Mouse (Mus musculus): ENCODE data around the gene Zfp513.
A peak's percentile ranks its signal among the peaks of the same experiment; 100 is the strongest.

Zfp513 gene

DNA sequence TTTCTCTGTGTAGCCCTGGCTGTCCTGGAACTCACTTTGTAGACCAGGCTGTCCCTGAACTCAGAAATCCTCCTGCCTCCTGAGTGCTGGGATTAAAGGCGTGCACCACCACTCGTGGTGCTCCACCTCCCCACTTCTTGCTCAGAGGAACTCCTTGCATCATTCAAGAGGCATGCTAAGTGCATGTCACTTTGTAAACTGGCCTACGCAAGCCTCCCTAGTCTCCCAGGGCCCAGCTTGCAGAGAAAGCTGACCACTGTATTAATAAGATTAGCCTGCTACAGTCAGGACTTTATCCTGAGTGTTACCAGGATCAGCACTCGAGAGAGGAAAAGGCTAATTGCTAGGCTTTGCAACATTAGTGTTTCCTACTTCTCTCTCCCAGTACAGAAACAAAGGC is 33.5 kb downstream of the Zfp513 start:
- DNase-seq (ENCODE audit: low spot score in 2 of 2) = no peak

DNA sequence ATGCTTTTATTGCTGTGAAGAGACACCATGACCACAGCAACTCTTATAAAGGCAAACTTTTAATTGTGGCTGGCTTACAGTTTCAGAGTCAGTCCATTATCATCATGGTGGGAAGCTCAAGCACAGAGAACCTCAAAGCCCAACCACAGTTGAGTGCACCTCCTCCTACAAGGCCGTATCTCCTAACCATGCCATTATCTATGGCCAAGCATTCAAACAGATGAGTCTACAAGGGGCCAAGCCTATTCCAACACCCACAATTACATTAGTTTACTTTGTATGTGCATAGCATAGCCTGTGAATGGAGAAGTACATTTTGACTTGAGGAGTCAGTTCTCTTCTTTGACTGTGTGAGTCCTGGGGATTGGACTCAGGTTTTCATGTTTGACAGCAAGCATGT is 37.2 kb downstream of the Zfp513 start:
- DNase-seq (ENCODE audit: low spot score in 2 of 2) = no peak

DNA sequence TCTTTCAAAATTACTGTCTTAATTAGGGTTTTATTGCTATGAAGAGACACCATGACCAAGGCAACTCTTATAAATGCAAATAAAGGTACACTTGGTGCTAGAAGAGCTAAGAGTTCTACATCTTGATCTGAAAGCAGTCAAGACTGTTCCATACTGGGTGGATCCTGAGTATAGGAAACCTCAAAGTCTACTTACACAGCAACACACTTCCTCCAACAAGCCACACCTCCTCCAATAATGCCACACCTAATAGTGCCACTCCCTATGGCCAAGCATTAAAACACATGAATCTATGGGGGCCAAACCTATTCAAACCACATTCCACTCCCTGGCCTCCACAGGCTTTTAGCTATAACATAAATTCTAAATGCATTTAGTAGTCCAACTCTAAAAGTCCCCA is 39.6 kb downstream of the Zfp513 start:
- no peak for DNase-seq (ENCODE audit: low spot score in 2 of 2)

DNA sequence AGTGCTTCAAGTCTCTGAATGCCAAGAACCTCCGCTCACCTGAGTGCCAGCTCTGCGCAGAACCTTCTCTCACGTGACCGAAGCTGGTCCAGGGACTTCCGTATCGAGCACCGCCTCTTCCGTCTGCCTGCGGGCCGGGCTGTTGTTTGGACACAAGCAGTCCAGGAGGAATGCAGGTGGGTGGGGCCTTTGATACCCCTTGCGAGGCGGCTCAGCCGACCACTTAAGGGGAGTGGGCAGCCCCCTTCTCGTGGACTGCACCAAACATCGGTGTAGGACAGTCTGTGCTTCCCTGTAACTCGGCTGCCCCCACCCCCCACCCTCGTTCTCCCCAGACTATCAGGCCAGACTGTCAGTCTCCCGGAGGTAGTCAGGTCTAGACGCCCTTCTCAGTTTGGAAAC is 48.0 kb downstream of the Zfp513 start, which contains the start of gene Mpv17:
Gene Mpv17 (minus strand): TSS at position 100 of the 402 bp plus-strand sequence.
- DNase-seq (ENCODE audit: low spot score in 2 of 2) = peak; percentile 60 to 72

DNA sequence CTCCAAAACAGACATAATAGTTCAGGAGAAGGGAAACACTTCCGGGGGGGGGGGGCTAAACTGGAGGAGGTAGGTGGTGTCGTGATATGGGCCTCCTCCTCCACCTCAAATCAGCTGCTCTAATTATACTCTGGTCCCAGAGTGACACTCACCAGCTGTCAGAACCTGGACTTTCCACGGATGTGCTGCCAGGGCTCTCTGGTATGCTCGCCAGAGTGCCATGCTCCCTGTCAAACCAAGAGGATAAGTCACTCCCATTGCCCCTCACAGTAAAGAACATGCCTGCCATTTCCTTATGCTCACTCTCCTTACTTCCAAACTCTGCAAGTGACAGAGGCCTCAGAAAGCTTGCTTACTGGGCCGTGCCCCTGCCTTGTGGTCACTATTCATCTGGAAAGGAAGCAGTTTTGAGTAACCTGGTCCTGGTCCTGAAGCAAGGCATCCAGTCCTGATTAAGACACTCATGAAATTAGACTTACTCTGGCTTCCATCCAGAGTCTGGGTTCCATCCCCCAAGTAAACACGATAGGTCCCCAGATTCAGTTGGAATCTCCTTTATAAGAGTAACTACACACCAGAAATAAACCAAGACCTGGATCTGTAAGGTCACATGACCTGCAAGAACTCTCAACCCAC is 48.5 kb downstream of the Zfp513 start:
- DNase-seq (ENCODE audit: low spot score in 2 of 2) = no peak

- DNase-seq (ENCODE audit: low spot score in 2 of 2) = no peak
Measured at GRCm38 (mm10) chr5:31151746-31152145, 50.4 kb downstream of the Zfp513 start.

GRCm38 (mm10) chr5:31149781-31150180 is 52.3 kb downstream of the Zfp513 start:
- DNase-seq (ENCODE audit: low spot score in 2 of 2) = no peak

All from frontal cortex, postnatal 25 days (tissue).